Mouse (Mus musculus): ENCODE data around the gene Serpina3m.

DNA sequence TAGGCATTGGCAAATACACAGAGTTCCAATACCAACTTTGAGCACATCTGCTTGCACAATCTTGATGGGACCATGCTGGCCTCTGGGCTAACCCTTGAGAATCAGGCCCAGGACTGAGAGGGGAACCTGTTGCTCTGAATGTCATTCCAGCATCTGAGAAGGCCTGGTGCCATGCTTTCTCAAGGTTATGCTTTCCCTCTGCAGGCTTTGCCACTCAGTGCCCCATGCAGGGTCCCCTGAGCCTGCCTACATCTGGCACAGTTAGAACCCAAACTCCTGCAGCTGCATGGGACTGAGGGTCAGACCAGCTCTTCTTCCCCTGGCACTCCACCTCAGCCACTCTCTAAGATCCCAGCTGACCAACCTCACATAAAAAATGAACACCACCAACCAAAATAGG is 7.4 kb downstream of the Serpina3m start:
- TF ChIP-seq CTCF (conservative IDR thresholded peaks at IDR 0.05 in 1 of 2, IDR thresholded peaks at IDR 0.05 in 1 of 2; ENCODE audit: low read depth in 2 of 2, low read length in 2 of 2) (no peak), ZNF384 (IDR thresholded peaks at IDR 0.05; ENCODE audit: low read depth, low read length) (no peak), ZC3H11A (IDR thresholded peaks at IDR 0.05; ENCODE audit: low read depth, low read length) (no peak), NELFE (IDR thresholded peaks at IDR 0.05; ENCODE audit: low read depth, low read length) (no peak), USF2 (conservative IDR thresholded peaks at IDR 0.05; ENCODE audit: low read depth, low read length) (no peak), POLR2A (IDR thresholded peaks at IDR 0.05; ENCODE audit: low read depth, low read length) (no peak), MAX (IDR thresholded peaks at IDR 0.05; ENCODE audit: low read length) (no peak), EP300 (IDR thresholded peaks at IDR 0.05; ENCODE audit: low read length) (no peak), USF1 (IDR thresholded peaks at IDR 0.05; ENCODE audit: low read depth, low read length) (no peak), POLR2AphosphoS2 (IDR thresholded peaks at IDR 0.05; ENCODE audit: low read depth, low read length) (no peak)

All from CH12.LX (cell line).